Comparison of ENCODE assay signal across 8 mouse cellular contexts in the genomic region with DNA sequence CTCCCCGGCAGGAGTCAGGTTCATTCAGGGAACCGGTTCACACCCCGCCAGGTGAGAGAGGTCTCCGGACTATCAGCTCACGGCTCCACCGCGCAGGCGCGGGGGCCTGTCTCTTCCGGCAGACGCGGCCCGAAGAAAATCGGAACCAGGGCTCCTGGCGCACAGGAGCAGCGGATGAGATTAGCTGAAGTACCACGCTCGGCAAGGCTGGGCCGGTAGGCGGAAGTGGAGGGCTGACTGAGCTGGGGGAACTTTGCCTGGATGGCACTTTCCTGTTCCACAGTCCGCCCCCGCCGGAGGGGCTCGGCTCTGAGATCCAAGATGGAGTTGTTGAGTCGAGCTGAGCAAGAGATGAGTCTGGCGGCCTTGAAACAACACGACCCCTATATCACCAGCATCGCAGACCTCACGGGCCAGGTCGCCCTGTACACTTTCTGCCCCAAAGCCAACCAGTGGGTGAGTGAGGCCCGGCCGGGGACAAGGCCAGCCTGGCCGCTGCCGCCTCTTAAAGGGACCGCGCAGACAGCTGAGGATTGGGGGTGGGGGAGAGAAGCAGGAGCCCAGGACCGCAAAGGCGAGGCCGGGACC. TPM values are rescaled to one million over a fixed set of nuclear protein-coding genes. Genes with fewer than 3 reads are reported as not detected.
DNase-seq lines count a peak whose midpoint lies in the region; ATAC-seq lines count a peak whose summit lies in the region.

Dcp1a (plus strand) TSS at position 175 of the 588 bp plus-strand sequence.

- peaks cover 11% of the 10 kb centered on the region for H3K4me1 ChIP-seq in hindbrain, embryonic 16.5 days (ENCODE audit: control insufficient read depth, insufficient read depth, low read depth, low read length)

- peaks cover under 1% of the 10 kb centered on the region; the same call in 1 of the 2 replicates for H3K36me3 ChIP-seq in hindbrain, embryonic 16.5 days (ENCODE audit: control insufficient read depth, insufficient read depth, low read length)
- H3K36me3 ChIP-seq in macrophage (ENCODE audit: inconsistent target): peaks cover 24% of the 10 kb centered on the region; the same call in 1 of the 2 replicates

- peak within 1 kb of the TSS; percentile 80 for H3K4me3 ChIP-seq in hindbrain, embryonic 16.5 days (ENCODE audit: low read length)
- H3K4me3 ChIP-seq in macrophage (ENCODE audit: inconsistent target): peak within 1 kb of the TSS; percentile 97

- ATAC-seq in hindbrain, embryonic 16.5 days: peak; percentile 100

- no peaks in the 10 kb centered on the region for H3K27me3 ChIP-seq in hindbrain, embryonic 16.5 days (replicated peaks; ENCODE audit: control insufficient read depth, insufficient read depth, low read length)

- WGBS in hindbrain, embryonic 16.5 days: under 1% methylated on average over 39 of the region's 39 CpGs
- under 1% methylated on average over 37 of the region's 39 CpGs for WGBS in macrophage (ENCODE audit: missing documents)

- H3K27ac ChIP-seq in hindbrain, embryonic 16.5 days (ENCODE audit: low read depth, low read length): peak within 1 kb of the TSS; percentile 88
- peak within 1 kb of the TSS; percentile 70 for H3K27ac ChIP-seq in macrophage

- H3K9ac ChIP-seq in hindbrain, embryonic 16.5 days (ENCODE audit: low read depth, low read length): peak within 1 kb of the TSS; percentile 93

- peaks cover 33% of the 10 kb centered on the region for H3K79me2 ChIP-seq in macrophage (ENCODE audit: inconsistent target)

- H3K4me2 ChIP-seq in hindbrain, embryonic 16.5 days (ENCODE audit: low read length): peak within 1 kb of the TSS; percentile 74

- no peaks in the 10 kb centered on the region for H3K9me3 ChIP-seq in hindbrain, embryonic 16.5 days (ENCODE audit: control insufficient read depth, low read length)

- peak; percentile 90 for DNase-seq in WW6 (ENCODE audit: low read depth, low spot score)
- DNase-seq in cerebellum, postnatal 4 days (ENCODE audit: low spot score in 2 of 2): peak; percentile 85 to 95
- peak; percentile 96 for DNase-seq in gastrocnemius, adult 18-20 months (ENCODE audit: low spot score)
- DNase-seq in left cerebral cortex, adult 18-20 months (ENCODE audit: low spot score in 2 of 2): peak; percentile 94 to 97
- peak; percentile 97 for DNase-seq in right cerebral cortex, adult 18-20 months
- peak; percentile 72 for DNase-seq in urinary bladder, postnatal 10 days (ENCODE audit: low spot score)

RNA-seq across cellular contexts. Expression of gene Dcp1a, which starts in this region (rescaled TPM):
- 1 to 10 TPM; 7.2 to 8.1 TPM for total RNA-seq in gastrocnemius, adult 18-20 months (2021)
- 14.2 and 16.8 TPM in 2 replicates for polyA plus RNA-seq in hindbrain, embryonic 16.5 days (2015; fragmentation: Nextera tagmentation; extraction: Ambion mirVana)
- total RNA-seq in left cerebral cortex, adult 18-20 months (2021): 10 to 100 TPM; 21.3 to 21.5 TPM
- total RNA-seq in macrophage (2018; cell fraction: chromatin; rRNA removed): 10 to 100 TPM; 27.8 to 84.4 (median 51.7) TPM
- total RNA-seq in macrophage (2018; cell fraction: cytosol; rRNA removed): 10 to 100 TPM; 14.9 to 22.0 (median 17.6) TPM
- total RNA-seq in macrophage (2018; cell fraction: nucleus; rRNA removed): 10 to 100 TPM; 28.7 to 99.1 (median 41.1) TPM
- 11.6 to 14.2 TPM (median 14.1 TPM) in 3 replicates for polyA plus RNA-seq in macrophage (2018)

Comparison
In these comparisons a context has a peak if more than half of its experiments do, and no peak if none do; other contexts are left out.
1. Peak in every context shown above with its lines: DNase-seq, ATAC-seq, H3K4me3 ChIP-seq and H3K27ac ChIP-seq.